Mouse (Mus musculus): Measurements from ENCODE around the gene Foxp1.

The Foxp1 gene

GRCm38 (mm10) chr6:98994104-98994787 is 528.3 kb downstream of the Foxp1 start:
- in situ Hi-C loops (cut with MboI): no loop called here

GRCm38 (mm10) chr6:98993231-98993630 is 529.3 kb downstream of the Foxp1 start:
- in situ Hi-C loops (cut with MboI): no loop called here

- in situ Hi-C loops (cut with MboI): no loop called here
These were observed 529.8 kb downstream of the Foxp1 start for GRCm38 (mm10) chr6:98992772-98993147.

- in situ Hi-C loops (cut with MboI): no loop called here
These were observed 530.4 kb downstream of the Foxp1 start for GRCm38 (mm10) chr6:98991900-98992771.

- in situ Hi-C loops (cut with MboI): no loop called here
These were observed 534.9 kb downstream of the Foxp1 start for GRCm38 (mm10) chr6:98987533-98988169.

- in situ Hi-C loops (cut with MboI): no loop called here
These were observed 537.1 kb downstream of the Foxp1 start for GRCm38 (mm10) chr6:98985452-98985851.

- in situ Hi-C loops (cut with MboI): no loop called here
These were observed 537.9 kb downstream of the Foxp1 start for GRCm38 (mm10) chr6:98984626-98985025.

GRCm38 (mm10) chr6:98984026-98984425 is 538.5 kb downstream of the Foxp1 start:
- in situ Hi-C loops (cut with MboI): no loop called here

GRCm38 (mm10) chr6:98983311-98983838 is 539.1 kb downstream of the Foxp1 start:
- in situ Hi-C loops (cut with MboI): no loop called here

GRCm38 (mm10) chr6:98981265-98981664 is 541.3 kb downstream of the Foxp1 start:
- in situ Hi-C loops (cut with MboI): no loop called here

- in situ Hi-C loops (cut with MboI): no loop called here
These were observed 542.1 kb downstream of the Foxp1 start for GRCm38 (mm10) chr6:98980432-98980831.

GRCm38 (mm10) chr6:98980001-98980400 is 542.5 kb downstream of the Foxp1 start:
- in situ Hi-C loops (cut with MboI): no loop called here

GRCm38 (mm10) chr6:98977806-98978205 is 544.7 kb downstream of the Foxp1 start:
- in situ Hi-C loops (cut with MboI): no loop called here

- in situ Hi-C loops (cut with MboI): no loop called here
These were observed 546.6 kb downstream of the Foxp1 start for GRCm38 (mm10) chr6:98975918-98976317.

GRCm38 (mm10) chr6:98973433-98973832 is 549.1 kb downstream of the Foxp1 start:
- in situ Hi-C loops (cut with MboI): no loop called here

GRCm38 (mm10) chr6:98972404-98972803 is 550.1 kb downstream of the Foxp1 start:
- in situ Hi-C loops (cut with MboI): no loop called here

- in situ Hi-C loops (cut with MboI): no loop called here
These were observed 563.2 kb downstream of the Foxp1 start for GRCm38 (mm10) chr6:98959333-98959732.

- in situ Hi-C loops (cut with MboI): no loop called here
These were observed 565.9 kb downstream of the Foxp1 start for GRCm38 (mm10) chr6:98956522-98957169.

GRCm38 (mm10) chr6:98955706-98956105 is 566.8 kb downstream of the Foxp1 start:
- in situ Hi-C loops (cut with MboI): no loop called here

- in situ Hi-C loops (cut with MboI): no loop called here
These were observed 568.1 kb downstream of the Foxp1 start for GRCm38 (mm10) chr6:98954439-98954838.

GRCm38 (mm10) chr6:98949703-98950191 is 572.8 kb downstream of the Foxp1 start:
- in situ Hi-C loops (cut with MboI): no loop called here

GRCm38 (mm10) chr6:98949286-98949685 is 573.2 kb downstream of the Foxp1 start:
- in situ Hi-C loops (cut with MboI): no loop called here

Measured in mature B cell (primary cell).